Mouse (Mus musculus): ENCODE data around the gene Snai3. TPM values are rescaled to one million over a fixed set of nuclear protein-coding genes. Genes with fewer than 3 reads are reported as not detected.
A peak's percentile ranks its signal among the peaks of the same experiment; 100 is the strongest.

Snai3 gene
- polyA plus RNA-seq, 1 experiment from 2014 or later: not detected

- Histone ChIP-seq H3K9ac (ENCODE audit: low read depth, low read length) (peak within 1 kb of the TSS; percentile 79), H3K27ac (ENCODE audit: low read length) (peak within 1 kb of the TSS; percentile 74), H3K9me3 (replicated peaks; ENCODE audit: control insufficient read depth, low read length, poor library complexity, severe bottlenecking) (no peaks in the 10 kb centered on the region), H3K36me3 (ENCODE audit: control insufficient read depth, insufficient read depth, low read length) (peaks cover 23% of the 10 kb centered on the region), H3K4me2 (ENCODE audit: low read length) (peak within 1 kb of the TSS; percentile 99), H3K27me3 (ENCODE audit: control insufficient read depth, insufficient read depth, low read depth, low read length) (no peaks in the 10 kb centered on the region), H3K4me3 (ENCODE audit: low read depth, low read length) (peak within 1 kb of the TSS; percentile 69), H3K4me1 (ENCODE audit: control insufficient read depth, insufficient read depth, low read length) (peaks cover 21% of the 10 kb centered on the region)
- ATAC-seq: peak; percentile 88
- WGBS: under 1% methylated on average over 99 of the region's 103 CpGs
Measured at GRCm38 (mm10) chr8:122475580-122476320, 15.2 kb upstream of the Snai3 start, which contains the start of the genes Rnf166 and Ctu2. TSS of gene Rnf166 (minus strand) at chr8:122476064. TSS of gene Ctu2 (plus strand) at chr8:122476143.

DNA sequence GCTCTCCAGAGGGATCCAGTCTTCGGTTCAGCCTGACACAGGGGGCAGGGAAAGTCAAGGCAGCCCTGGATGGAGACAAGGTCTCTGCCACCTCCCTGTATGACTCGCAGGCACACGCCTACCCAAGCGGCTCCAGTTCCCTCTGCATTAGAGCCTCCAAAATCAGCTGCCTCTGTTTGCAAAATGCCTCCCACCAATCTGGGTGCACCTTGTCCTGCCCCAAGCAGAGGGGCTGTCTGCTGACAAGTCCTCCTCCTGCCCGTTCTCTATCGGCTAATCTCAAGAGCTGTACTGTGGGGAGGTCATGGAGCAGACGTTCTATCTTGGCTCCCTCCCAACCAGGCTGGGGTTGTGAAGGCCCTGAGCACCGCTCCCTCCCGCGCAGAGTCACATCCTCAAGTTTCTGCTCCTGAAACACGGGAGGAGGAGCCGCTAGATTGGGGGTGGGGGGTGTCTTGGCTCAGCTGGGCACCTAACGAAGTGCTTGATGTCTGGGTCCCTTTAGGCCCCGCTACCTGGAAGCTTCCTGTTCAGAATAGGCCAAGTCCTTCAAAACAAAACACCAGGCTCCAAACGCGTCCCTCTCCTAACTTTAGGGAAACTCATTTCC is 14.5 kb upstream of the Snai3 start:
- H3K36me3 ChIP-seq (ENCODE audit: control insufficient read depth, insufficient read depth, low read length): peaks cover 21% of the 10 kb centered on the region
- 17% methylated on average over 16 of the region's 16 CpGs for WGBS

DNA sequence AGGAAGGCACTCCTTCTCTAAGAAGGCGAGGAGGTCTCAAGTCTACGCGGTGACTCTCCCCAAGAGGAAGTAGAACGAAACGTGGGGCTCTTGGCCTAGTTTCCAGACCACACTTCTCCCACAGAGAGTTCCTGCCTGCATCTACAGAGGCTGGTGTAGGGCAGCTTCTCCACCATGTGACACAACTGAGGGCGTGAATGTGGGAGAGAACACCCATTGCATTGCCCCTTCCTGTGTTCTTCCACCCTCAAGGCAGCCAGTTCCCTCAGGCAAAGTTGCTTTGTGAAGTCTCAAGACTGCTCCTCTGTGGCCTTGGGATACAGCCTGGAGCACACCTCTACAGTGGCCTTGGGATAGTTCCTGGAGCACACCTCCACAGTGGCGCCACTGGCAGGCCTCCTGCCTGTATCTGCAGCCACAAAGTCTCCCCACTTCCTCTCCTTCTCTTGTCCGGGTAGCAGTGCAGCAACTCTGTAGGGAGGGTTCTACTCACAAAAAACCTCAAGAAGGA is 13.4 kb upstream of the Snai3 start:
- Histone ChIP-seq H3K36me3 (ENCODE audit: control insufficient read depth, insufficient read depth, low read length) (peaks cover 13% of the 10 kb centered on the region), H3K4me3 (ENCODE audit: low read depth, low read length) (no peak overlapping the region), H3K27me3 (ENCODE audit: control insufficient read depth, insufficient read depth, low read depth, low read length) (no peaks in the 10 kb centered on the region), H3K4me2 (ENCODE audit: low read length) (no peak overlapping the region), H3K9me3 (replicated peaks; ENCODE audit: control insufficient read depth, low read length, poor library complexity, severe bottlenecking) (no peaks in the 10 kb centered on the region), H3K4me1 (ENCODE audit: control insufficient read depth, insufficient read depth, low read length) (peaks cover 21% of the 10 kb centered on the region), H3K27ac (ENCODE audit: low read length) (no peak overlapping the region), H3K9ac (ENCODE audit: low read depth, low read length) (no peak overlapping the region)
- WGBS: 93% methylated on average over 8 of the region's 8 CpGs
- no peak for ATAC-seq

More for the DNA sequence above, 14.5 kb upstream of the Snai3 start:
- H3K9ac ChIP-seq (ENCODE audit: low read depth, low read length): peak overlapping the region; percentile 79
- H3K4me3 ChIP-seq (ENCODE audit: low read depth, low read length): peak overlapping the region; percentile 69
- peak overlapping the region; percentile 99 for H3K4me2 ChIP-seq (ENCODE audit: low read length)
- H3K4me1 ChIP-seq (ENCODE audit: control insufficient read depth, insufficient read depth, low read length): peaks cover 21% of the 10 kb centered on the region
- no peak overlapping the region for H3K27ac ChIP-seq (ENCODE audit: low read length)
- no peak; the same call in 1 of the 2 replicates for ATAC-seq
- H3K27me3 ChIP-seq (ENCODE audit: control insufficient read depth, insufficient read depth, low read depth, low read length): no peaks in the 10 kb centered on the region
- H3K9me3 ChIP-seq (replicated peaks; ENCODE audit: control insufficient read depth, low read length, poor library complexity, severe bottlenecking): no peaks in the 10 kb centered on the region

- Histone ChIP-seq H3K9ac (ENCODE audit: low read depth, low read length) (no peak overlapping the region), H3K9me3 (replicated peaks; ENCODE audit: control insufficient read depth, low read length, poor library complexity, severe bottlenecking) (no peaks in the 10 kb centered on the region), H3K36me3 (ENCODE audit: control insufficient read depth, insufficient read depth, low read length) (peaks cover 28% of the 10 kb centered on the region), H3K4me3 (ENCODE audit: low read depth, low read length) (no peak overlapping the region), H3K4me2 (ENCODE audit: low read length) (no peak overlapping the region), H3K4me1 (ENCODE audit: control insufficient read depth, insufficient read depth, low read length) (peaks cover 14% of the 10 kb centered on the region), H3K27ac (ENCODE audit: low read length) (no peak overlapping the region), H3K27me3 (ENCODE audit: control insufficient read depth, insufficient read depth, low read depth, low read length) (no peaks in the 10 kb centered on the region)
- no peak for ATAC-seq
- 82% methylated on average over 5 of the region's 5 CpGs for WGBS
Measured at GRCm38 (mm10) chr8:122470691-122471090, 10.2 kb upstream of the Snai3 start.

DNA sequence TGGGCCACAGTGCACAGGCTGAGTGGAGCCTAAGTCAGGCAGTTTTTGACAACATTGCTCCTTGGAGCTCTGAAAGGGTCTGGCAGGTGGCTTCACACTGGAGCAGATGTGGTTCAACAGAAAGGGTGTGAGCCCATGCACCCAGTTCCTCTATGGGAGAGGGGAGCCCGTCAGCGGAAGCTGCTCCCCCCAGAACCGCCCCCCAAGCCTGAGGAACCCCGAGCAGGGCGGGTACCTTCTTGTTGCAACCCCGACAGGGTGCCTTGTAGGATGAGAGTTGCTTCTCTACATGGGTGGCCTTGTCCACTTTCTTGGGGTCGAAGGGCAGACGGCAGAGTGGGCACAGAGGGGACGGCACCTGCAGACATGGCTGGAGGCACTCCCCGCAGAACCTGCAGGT is 9.4 kb upstream of the Snai3 start:
- no peak overlapping the region for H3K27ac ChIP-seq (ENCODE audit: low read length)
- H3K4me1 ChIP-seq (ENCODE audit: control insufficient read depth, insufficient read depth, low read length): peaks cover 12% of the 10 kb centered on the region
- H3K9me3 ChIP-seq (replicated peaks; ENCODE audit: control insufficient read depth, low read length, poor library complexity, severe bottlenecking): no peaks in the 10 kb centered on the region
- H3K4me3 ChIP-seq (ENCODE audit: low read depth, low read length): no peak overlapping the region
- H3K36me3 ChIP-seq (ENCODE audit: control insufficient read depth, insufficient read depth, low read length): peaks cover 32% of the 10 kb centered on the region
- H3K4me2 ChIP-seq (ENCODE audit: low read length): no peak overlapping the region
- H3K27me3 ChIP-seq (ENCODE audit: control insufficient read depth, insufficient read depth, low read depth, low read length): no peaks in the 10 kb centered on the region
- ATAC-seq: no peak
- 86% methylated on average over 10 of the region's 10 CpGs for WGBS
- no peak overlapping the region for H3K9ac ChIP-seq (ENCODE audit: low read depth, low read length)

DNA sequence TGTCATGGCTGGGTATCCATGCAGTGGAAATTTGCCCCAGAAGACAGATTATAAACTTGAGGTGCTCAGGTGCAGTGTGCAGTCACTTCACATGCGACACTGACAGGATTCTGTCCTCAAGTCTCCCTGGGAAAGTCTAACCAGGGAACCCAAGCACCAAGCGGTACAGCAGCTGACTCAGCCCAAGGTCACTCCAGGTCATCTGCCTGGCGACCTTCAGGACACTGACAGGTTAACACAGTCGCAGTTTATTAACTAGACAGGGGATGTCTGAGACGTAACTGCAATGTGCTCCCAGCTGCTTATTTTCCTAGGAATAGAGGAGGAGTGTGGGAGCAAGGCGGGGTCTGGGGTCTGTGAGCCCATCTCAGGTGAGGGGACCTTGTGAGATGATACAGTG is 8.9 kb upstream of the Snai3 start:
- Histone ChIP-seq H3K4me3 (ENCODE audit: low read depth, low read length) (no peak overlapping the region), H3K9ac (ENCODE audit: low read depth, low read length) (no peak overlapping the region), H3K36me3 (ENCODE audit: control insufficient read depth, insufficient read depth, low read length) (peaks cover 32% of the 10 kb centered on the region), H3K4me1 (ENCODE audit: control insufficient read depth, insufficient read depth, low read length) (peaks cover 6% of the 10 kb centered on the region; the same call in 1 of the 2 replicates), H3K27ac (ENCODE audit: low read length) (no peak overlapping the region), H3K9me3 (replicated peaks; ENCODE audit: control insufficient read depth, low read length, poor library complexity, severe bottlenecking) (no peaks in the 10 kb centered on the region), H3K27me3 (ENCODE audit: control insufficient read depth, insufficient read depth, low read depth, low read length) (no peaks in the 10 kb centered on the region), H3K4me2 (ENCODE audit: low read length) (no peak overlapping the region)
- no peak for ATAC-seq
- 87% methylated on average over 6 of the region's 6 CpGs for WGBS

DNA sequence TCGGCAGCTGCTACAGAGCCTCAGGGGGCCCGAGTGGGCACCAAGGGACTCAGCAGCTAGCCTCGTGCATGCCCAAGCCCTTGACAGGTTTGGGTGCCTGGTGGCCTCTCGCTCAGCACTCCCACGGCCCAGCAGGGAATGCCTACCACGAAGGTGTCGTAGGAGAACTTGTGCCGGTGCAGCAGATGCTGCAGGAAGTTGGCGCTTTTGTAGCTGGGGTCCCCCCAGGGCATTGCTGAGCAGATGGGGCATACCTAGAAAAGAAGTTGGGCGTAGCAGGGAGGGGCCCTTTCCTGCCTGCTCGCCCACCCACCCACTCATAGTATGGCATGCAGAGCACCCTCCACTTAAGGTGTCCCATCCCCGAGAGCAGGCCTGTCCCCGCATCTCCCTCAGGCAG is 7.3 kb upstream of the Snai3 start:
- 90% methylated on average over 13 of the region's 13 CpGs for WGBS

DNA sequence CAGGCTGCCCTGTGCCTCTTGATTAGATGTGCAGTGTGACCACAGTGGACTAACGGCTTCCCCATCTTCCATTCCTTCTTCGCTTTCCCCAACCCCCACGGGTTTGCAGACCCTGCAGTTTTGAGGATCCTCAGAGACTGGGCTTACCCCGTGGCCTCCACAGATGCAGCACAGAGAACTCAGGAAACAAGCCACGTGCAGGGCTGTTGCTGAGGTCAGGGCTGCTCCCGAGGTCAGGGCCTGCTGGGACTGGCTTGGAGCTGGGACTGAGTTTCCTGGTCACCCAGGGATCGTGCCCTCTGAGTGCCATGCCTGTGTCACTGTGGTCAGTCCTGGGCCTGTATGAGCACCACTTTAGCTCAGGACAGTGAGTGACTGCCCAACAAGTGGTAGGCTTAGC is 4.5 kb upstream of the Snai3 start:
- Histone ChIP-seq H3K9ac (ENCODE audit: low read depth, low read length) (no peak overlapping the region), H3K4me1 (ENCODE audit: control insufficient read depth, insufficient read depth, low read length) (peaks cover 11% of the 10 kb centered on the region), H3K4me2 (ENCODE audit: low read length) (no peak overlapping the region), H3K9me3 (replicated peaks; ENCODE audit: control insufficient read depth, low read length, poor library complexity, severe bottlenecking) (no peaks in the 10 kb centered on the region), H3K27me3 (ENCODE audit: control insufficient read depth, insufficient read depth, low read depth, low read length) (peaks cover 23% of the 10 kb centered on the region), H3K27ac (ENCODE audit: low read length) (no peak overlapping the region), H3K36me3 (ENCODE audit: control insufficient read depth, insufficient read depth, low read length) (peaks cover 25% of the 10 kb centered on the region), H3K4me3 (ENCODE audit: low read depth, low read length) (no peak overlapping the region)
- WGBS: 82% methylated on average over 7 of the region's 7 CpGs
- no peak for ATAC-seq

More for the DNA sequence above, 7.3 kb upstream of the Snai3 start:
- Histone ChIP-seq H3K9ac (ENCODE audit: low read depth, low read length) (no peak overlapping the region), H3K4me1 (ENCODE audit: control insufficient read depth, insufficient read depth, low read length) (no peaks in the 10 kb centered on the region), H3K27me3 (ENCODE audit: control insufficient read depth, insufficient read depth, low read depth, low read length) (no peaks in the 10 kb centered on the region), H3K9me3 (replicated peaks; ENCODE audit: control insufficient read depth, low read length, poor library complexity, severe bottlenecking) (no peaks in the 10 kb centered on the region), H3K4me2 (ENCODE audit: low read length) (no peak overlapping the region), H3K27ac (ENCODE audit: low read length) (no peak overlapping the region), H3K4me3 (ENCODE audit: low read depth, low read length) (no peak overlapping the region), H3K36me3 (ENCODE audit: control insufficient read depth, insufficient read depth, low read length) (peaks cover 28% of the 10 kb centered on the region)
- no peak for ATAC-seq
